ENCODE assay signal across 8 mouse cellular contexts in the genomic region with DNA sequence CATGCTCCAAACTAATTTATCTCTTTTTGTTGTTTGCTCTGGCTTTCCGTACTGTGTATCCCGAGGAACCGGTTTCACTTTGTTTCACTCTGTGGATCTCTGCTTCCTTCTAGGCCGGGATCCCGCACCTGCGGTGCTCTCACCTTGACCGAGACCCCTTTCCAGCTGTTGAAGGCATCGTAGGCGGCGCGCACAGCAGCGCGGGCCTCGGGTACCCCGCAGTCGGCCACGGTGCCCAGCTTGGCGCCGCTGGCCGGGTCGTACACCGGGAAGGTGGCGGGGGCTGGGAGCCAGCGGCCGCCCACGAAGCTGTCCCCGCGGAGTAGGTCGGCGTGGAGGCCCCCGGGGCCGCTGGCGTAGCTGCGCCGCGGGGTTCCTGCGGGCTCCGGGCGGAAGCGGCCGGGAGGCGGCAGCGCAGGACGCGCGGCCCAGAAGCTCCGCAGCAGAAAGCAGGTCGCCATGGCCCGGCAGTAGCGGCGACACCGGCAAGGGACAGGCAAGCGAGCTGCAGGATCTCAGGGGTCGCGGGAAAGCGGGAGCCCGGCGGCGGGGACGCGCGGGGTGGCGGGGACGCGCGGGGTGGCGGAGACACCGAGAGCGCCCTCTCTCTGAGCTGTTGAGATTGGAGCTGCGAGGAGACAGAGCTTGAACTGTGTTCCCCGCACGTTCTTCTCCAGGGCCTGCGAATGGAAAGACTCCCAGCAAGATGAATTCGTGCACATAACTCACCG. TPM values are rescaled to one million over a fixed set of nuclear protein-coding genes. Genes with fewer than 3 reads are reported as not detected.
DNase-seq lines count a peak whose midpoint lies in the region; ATAC-seq and TF ChIP-seq lines count a peak whose summit lies in the region.

A gene (minus strand): TSS at position 554 of the 731 bp plus-strand sequence.

- H3K27me3 ChIP-seq in hindbrain, embryonic 10.5 days (ENCODE audit: insufficient read depth, poor library complexity, severe bottlenecking) = peaks cover 6% of the 10 kb centered on the region; the same call in 1 of the 2 replicates
- no peaks in the 10 kb centered on the region for H3K27me3 ChIP-seq in lung, postnatal 0 days (replicated peaks; ENCODE audit: insufficient read depth, low read length)

- peak; percentile 78 for DNase-seq in NIH3T3 (ENCODE audit: low read depth)
- DNase-seq in cerebellum, adult 9-10 months = peak; percentile 79
- peak; percentile 62 to 80 for DNase-seq in frontal cortex, postnatal 10 days (ENCODE audit: low spot score in 2 of 2)
- DNase-seq in hindbrain, embryonic 10.5 days (ENCODE audit: low spot score) = peak; percentile 84
- peak; percentile 78 to 90 for DNase-seq in layer of hippocampus, postnatal 10 days (ENCODE audit: low spot score in 2 of 2)
- peak; percentile 80 for DNase-seq in lung, postnatal 0 days (ENCODE audit: low spot score)
- peak; percentile 80 for DNase-seq in ovary, postnatal 36 days (ENCODE audit: low spot score)
- peak; percentile 50 to 67 for DNase-seq in urinary bladder, adult 18-20 months (ENCODE audit: low spot score in 2 of 2)

- peak within 1 kb of the TSS; percentile 91 for H3K27ac ChIP-seq in hindbrain, embryonic 10.5 days
- peak within 1 kb of the TSS; percentile 75 for H3K27ac ChIP-seq in lung, postnatal 0 days (ENCODE audit: low read length)

- peak within 1 kb of the TSS; percentile 86 for H3K9ac ChIP-seq in lung, postnatal 0 days (replicated peaks; ENCODE audit: low read depth)

- under 1% methylated on average over 75 of the region's 75 CpGs for WGBS in hindbrain, embryonic 10.5 days
- WGBS in lung, postnatal 0 days = 2% methylated on average over 62 of the region's 75 CpGs

- peak within 1 kb of the TSS; percentile 79 for H3K4me2 ChIP-seq in lung, postnatal 0 days (replicated peaks; ENCODE audit: low read depth, low read length)

- peak within 1 kb of the TSS; percentile 63 for H3K4me3 ChIP-seq in hindbrain, embryonic 10.5 days
- H3K4me3 ChIP-seq in lung, postnatal 0 days (ENCODE audit: low read depth, low read length) = peak within 1 kb of the TSS; percentile 96

- peak; percentile 85 for ATAC-seq in lung, postnatal 0 days

- peaks cover 8% of the 10 kb centered on the region; the same call in 1 of the 2 replicates for H3K36me3 ChIP-seq in hindbrain, embryonic 10.5 days
- no peaks in the 10 kb centered on the region for H3K36me3 ChIP-seq in lung, postnatal 0 days (ENCODE audit: insufficient read depth, low read length)

- no peak for TF ChIP-seq EP300 in lung, postnatal 0 days (IDR thresholded peaks at IDR 0.05)

- no peaks in the 10 kb centered on the region for H3K9me3 ChIP-seq in hindbrain, embryonic 10.5 days
- H3K9me3 ChIP-seq in lung, postnatal 0 days (ENCODE audit: low read length) = no peaks in the 10 kb centered on the region

- peak; percentile 70 for TF ChIP-seq CTCF in lung, postnatal 0 days (IDR thresholded peaks at IDR 0.05)

- H3K4me1 ChIP-seq in hindbrain, embryonic 10.5 days (replicated peaks) = peaks cover 26% of the 10 kb centered on the region
- no peaks in the 10 kb centered on the region for H3K4me1 ChIP-seq in lung, postnatal 0 days (ENCODE audit: insufficient read depth, low read depth, low read length)

RNA-seq across cellular contexts. Expression of the gene that starts here (rescaled TPM):
- 7.0 and 7.3 TPM in 2 replicates for polyA plus RNA-seq in hindbrain, embryonic 10.5 days (2016; fragmentation: Nextera tagmentation; extraction: Ambion mirVana)
- total RNA-seq in layer of hippocampus, postnatal 10 days (2021) = 10 to 100 TPM; 66.6 to 68.9 TPM
- 2.0 and 2.3 TPM in 2 replicates for polyA plus RNA-seq in lung, postnatal 0 days (2015; fragmentation: Nextera tagmentation; extraction: Ambion mirVana)

Comparison
In these comparisons a context has a peak if more than half of its experiments do, and no peak if none do; other contexts are left out.
1. Peak in every context shown above with its lines: DNase-seq, ATAC-seq, H3K4me3 ChIP-seq and H3K27ac ChIP-seq.